Mouse (Mus musculus): ENCODE data around the gene Pts.

Gene Pts

GRCm38 (mm10) chr9:50528293-50528892 is at the start of gene Pts:
TSS of gene Pts (minus strand) at chr9:50528724.
- peak; percentile 98 for DNase-seq (ENCODE audit: low spot score)

- DNase-seq (ENCODE audit: low spot score): peak; percentile 19
Measured at GRCm38 (mm10) chr9:50569599-50570525, 41.3 kb upstream of the Pts start.

GRCm38 (mm10) chr9:50567881-50568280 is 39.4 kb upstream of the Pts start:
- DNase-seq (ENCODE audit: low spot score): no peak

- no peak for DNase-seq (ENCODE audit: low spot score)
Measured at GRCm38 (mm10) chr9:50567372-50567771, 38.8 kb upstream of the Pts start.

- DNase-seq (ENCODE audit: low spot score): no peak
Measured at GRCm38 (mm10) chr9:50565940-50566339, 37.4 kb upstream of the Pts start.

GRCm38 (mm10) chr9:50565173-50565572 is 36.6 kb upstream of the Pts start:
- no peak for DNase-seq (ENCODE audit: low spot score)

- DNase-seq (ENCODE audit: low spot score): no peak
Measured at GRCm38 (mm10) chr9:50561918-50562360, 33.4 kb upstream of the Pts start.

- no peak for DNase-seq (ENCODE audit: low spot score)
Measured at GRCm38 (mm10) chr9:50561145-50561917, 32.8 kb upstream of the Pts start, which contains the start of gene Tex12. TSS of gene Tex12 (minus strand) at chr9:50561325.

GRCm38 (mm10) chr9:50555094-50555446 is 26.5 kb upstream of the Pts start, which contains the start of gene Bco2:
TSS of gene Bco2 (minus strand) at chr9:50555181.
- no peak for DNase-seq (ENCODE audit: low spot score)

- DNase-seq (ENCODE audit: low spot score): no peak
Measured at GRCm38 (mm10) chr9:50554241-50555093, 25.9 kb upstream of the Pts start, which contains the start of gene Il18. TSS of gene Il18 (plus strand) at chr9:50554827.

GRCm38 (mm10) chr9:50553547-50553946 is 25.0 kb upstream of the Pts start:
- no peak for DNase-seq (ENCODE audit: low spot score)

- DNase-seq (ENCODE audit: low spot score): no peak
Measured at GRCm38 (mm10) chr9:50552206-50552605, 23.7 kb upstream of the Pts start.

GRCm38 (mm10) chr9:50548936-50549335 is 20.4 kb upstream of the Pts start:
- no peak for DNase-seq (ENCODE audit: low spot score)

- DNase-seq (ENCODE audit: low spot score): no peak
Measured at GRCm38 (mm10) chr9:50547859-50548478, 19.4 kb upstream of the Pts start.

GRCm38 (mm10) chr9:50542401-50542800 is 13.9 kb upstream of the Pts start:
- no peak for DNase-seq (ENCODE audit: low spot score)

GRCm38 (mm10) chr9:50540170-50540569 is 11.6 kb upstream of the Pts start:
- DNase-seq (ENCODE audit: low spot score): no peak

GRCm38 (mm10) chr9:50537295-50537694 is 8.8 kb upstream of the Pts start:
- no peak for DNase-seq (ENCODE audit: low spot score)

GRCm38 (mm10) chr9:50536603-50537135 is 8.1 kb upstream of the Pts start:
- DNase-seq (ENCODE audit: low spot score): no peak

GRCm38 (mm10) chr9:50535930-50536329 is 7.4 kb upstream of the Pts start:
- no peak for DNase-seq (ENCODE audit: low spot score)

- no peak for DNase-seq (ENCODE audit: low spot score)
Measured at GRCm38 (mm10) chr9:50533791-50534190, 5.3 kb upstream of the Pts start.

- DNase-seq (ENCODE audit: low spot score): no peak
Measured at GRCm38 (mm10) chr9:50533328-50533727, 4.8 kb upstream of the Pts start.
